Mouse (Mus musculus): ENCODE data around the gene March8.

March8 gene

DNA sequence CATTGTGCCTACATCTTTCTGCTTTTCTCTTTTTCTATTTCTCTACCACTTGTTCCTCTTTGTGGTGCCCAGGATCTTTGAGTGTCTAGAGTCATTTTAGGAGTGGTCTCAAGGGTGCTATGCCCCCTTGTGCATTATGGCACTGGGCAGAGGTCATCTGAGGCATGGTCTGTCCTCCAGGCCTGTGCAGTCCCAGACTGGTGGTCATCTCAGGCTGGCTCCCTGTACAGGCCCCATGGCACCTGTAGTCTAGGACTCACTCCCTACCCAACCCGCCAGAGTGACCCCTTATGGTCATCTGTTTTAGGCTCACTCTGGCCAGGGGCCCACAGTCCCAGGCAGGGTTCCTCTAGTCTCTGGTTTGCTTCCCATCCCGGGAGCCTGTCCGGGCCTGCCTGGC is 33.7 kb downstream of the March8 start:
- no peak for DNase-seq (ENCODE audit: low read depth, low spot score)

GRCm38 (mm10) chr6:116374136-116374535 is 36.3 kb downstream of the March8 start:
- DNase-seq (ENCODE audit: low read depth, low spot score): no peak

DNA sequence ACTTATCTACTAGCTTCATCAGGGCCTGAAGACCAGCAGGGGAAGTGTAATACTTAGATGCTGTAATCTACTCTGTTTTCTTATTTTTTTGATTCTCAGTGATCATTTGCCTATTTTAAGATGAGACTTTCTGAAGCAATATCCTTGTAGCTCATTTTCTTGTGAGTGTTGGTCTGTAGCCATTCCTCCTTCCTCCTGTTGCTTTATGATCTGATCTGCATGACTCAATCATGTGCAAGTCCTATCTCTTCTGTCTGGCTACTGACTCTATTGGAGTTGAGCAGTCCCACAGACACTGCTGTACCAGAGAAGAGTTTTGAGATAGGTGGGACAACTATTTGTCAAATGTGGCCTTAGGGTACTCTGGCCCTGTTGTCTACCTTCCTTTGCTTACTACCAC is 36.8 kb downstream of the March8 start:
- DNase-seq (ENCODE audit: low read depth, low spot score): no peak

- no peak for DNase-seq (ENCODE audit: low read depth, low spot score)
These were observed 41.1 kb downstream of the March8 start for GRCm38 (mm10) chr6:116378892-116379291.

DNA sequence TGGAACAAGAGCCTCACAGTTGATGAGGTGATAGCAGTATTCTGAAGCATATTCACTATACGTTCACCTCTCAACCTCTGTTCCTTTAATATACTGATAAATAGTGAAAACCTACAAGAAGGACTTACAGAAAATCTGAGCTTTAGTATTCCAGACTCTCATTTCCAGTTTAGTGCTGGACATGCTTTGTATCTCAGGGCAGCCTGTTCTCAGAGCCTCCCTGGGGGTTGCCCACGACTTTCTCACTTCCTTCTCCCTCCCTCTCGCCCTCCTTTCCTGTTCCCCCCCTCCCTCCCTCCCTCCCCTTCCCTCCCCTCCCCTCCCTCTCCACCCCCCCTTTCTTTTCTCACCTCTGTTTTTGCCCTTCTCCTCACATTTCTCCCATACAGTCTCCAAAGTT is 42.3 kb downstream of the March8 start:
- no peak for DNase-seq (ENCODE audit: low read depth, low spot score)

DNA sequence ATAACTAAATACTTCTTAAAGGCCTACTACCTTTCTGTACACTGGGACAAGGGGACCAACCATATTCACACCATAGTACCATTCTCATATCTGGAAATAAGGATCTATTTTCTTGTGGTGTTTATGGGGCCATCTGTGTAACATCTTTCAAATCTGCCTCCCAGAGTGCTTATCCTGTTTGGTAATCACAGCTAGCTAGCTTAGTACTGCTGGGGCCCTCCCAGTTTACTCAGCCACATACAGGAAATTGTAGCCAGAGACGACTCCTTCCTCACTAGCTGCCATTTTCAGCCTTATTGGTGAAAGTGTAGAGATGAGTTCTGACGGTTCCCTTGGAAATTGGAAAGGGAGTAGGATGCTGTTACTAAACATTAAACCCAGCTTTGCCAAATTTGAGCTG is 43.8 kb downstream of the March8 start:
- DNase-seq (ENCODE audit: low read depth, low spot score): no peak

DNA sequence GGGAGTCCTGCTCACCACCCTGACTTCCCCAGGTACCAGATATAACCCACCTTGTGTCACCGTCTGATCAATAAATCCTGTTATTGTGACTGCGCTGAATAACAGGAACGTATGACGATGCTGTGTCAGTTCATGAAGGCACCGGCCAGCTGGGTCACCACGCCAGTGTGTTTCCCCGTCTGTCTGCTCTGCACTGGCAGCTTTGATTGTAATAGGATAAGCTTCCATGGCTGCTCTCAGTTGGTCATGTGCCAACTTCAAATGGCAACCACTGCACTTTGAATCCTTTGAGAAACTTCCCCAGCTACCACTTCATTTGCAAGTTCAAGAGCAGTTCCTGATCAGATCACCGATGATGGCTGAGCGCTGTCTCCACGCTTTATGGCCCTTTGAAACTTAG is 45.8 kb downstream of the March8 start:
- DNase-seq (ENCODE audit: low read depth, low spot score): no peak

DNA sequence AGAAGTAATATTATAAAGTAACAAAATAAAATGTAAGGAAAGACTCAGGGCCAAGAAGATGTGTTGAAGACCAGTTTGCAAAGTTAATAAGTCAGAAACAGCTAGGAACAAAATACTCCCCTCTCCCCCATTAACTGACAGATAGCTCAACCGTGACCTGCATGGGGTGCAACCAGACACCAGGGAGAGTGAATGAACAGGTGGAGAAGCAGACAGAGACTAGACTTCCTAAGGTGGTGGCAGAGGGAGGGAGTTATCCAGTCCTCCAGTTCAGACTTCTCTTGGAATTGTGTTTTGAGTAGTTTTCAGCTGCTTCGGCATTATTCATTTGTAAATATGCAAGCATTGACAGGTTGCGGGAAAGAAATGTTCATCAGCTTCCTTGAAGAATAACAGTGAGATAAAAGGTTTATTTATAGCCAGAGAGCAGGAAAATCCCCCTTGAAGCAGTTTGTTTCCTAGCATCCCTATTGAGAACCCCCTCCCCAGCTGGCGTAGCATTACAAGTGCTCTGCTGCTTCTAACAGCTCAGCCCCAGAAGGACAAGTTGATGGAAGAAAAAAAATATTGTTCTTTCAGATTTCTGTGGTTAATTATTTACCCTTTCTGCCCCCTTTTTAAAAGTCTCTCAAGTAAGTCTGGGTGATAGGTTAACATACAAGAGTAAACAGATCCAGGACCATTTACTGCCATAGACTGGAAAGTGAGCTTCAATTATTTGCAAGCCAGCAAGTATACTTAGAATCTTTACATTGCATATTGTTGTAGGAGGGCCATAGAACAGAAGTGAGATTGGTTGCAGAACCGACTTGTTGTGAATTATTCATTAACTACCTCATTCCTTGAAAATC is 47.6 kb downstream of the March8 start:
- DNase-seq (ENCODE audit: low read depth, low spot score): peak; percentile 37

DNA sequence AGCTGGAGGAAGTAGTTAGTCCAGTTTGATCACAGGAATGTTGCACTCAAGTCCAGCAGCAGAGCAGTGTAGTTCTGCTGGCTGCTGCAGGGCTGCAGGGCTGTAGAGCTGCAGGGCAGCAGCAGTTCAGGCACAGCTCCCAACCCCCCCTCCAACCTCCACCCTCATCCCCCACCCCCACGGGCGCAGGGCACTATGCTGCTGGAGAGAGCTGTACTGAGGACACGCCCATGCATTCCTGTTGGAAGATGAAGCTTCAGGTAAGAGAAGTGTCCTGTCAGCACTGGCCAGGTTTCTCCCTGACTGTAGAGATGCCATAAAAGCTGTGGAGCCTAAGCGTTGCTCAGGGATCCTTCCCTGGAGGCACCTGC is 48.2 kb downstream of the March8 start:
- DNase-seq (ENCODE audit: low read depth, low spot score): peak; percentile 27

GRCm38 (mm10) chr6:116386506-116386905 is 48.7 kb downstream of the March8 start:
- no peak for DNase-seq (ENCODE audit: low read depth, low spot score)

- DNase-seq (ENCODE audit: low read depth, low spot score): no peak
These were observed 50.2 kb downstream of the March8 start for GRCm38 (mm10) chr6:116388068-116388467.

DNA sequence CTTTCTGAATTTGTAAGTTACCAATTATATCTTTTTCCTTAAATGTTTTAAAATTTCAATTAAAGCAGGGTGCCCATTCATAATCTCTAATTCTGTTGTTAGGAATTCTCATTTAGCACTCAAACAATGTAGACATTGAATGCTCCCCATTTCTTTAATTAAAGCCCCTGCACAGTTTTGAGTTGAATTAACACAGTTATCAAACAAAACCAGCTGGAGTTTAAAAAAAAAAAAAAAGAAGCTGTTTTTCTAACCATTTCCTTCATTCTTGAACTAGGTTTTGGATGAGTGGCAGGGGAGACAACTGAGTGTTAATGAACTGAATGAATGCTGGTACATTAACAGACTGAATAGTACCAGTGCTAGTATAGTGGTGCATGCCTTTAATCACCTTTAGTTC is 51.7 kb downstream of the March8 start:
- no peak for DNase-seq (ENCODE audit: low read depth, low spot score)

DNA sequence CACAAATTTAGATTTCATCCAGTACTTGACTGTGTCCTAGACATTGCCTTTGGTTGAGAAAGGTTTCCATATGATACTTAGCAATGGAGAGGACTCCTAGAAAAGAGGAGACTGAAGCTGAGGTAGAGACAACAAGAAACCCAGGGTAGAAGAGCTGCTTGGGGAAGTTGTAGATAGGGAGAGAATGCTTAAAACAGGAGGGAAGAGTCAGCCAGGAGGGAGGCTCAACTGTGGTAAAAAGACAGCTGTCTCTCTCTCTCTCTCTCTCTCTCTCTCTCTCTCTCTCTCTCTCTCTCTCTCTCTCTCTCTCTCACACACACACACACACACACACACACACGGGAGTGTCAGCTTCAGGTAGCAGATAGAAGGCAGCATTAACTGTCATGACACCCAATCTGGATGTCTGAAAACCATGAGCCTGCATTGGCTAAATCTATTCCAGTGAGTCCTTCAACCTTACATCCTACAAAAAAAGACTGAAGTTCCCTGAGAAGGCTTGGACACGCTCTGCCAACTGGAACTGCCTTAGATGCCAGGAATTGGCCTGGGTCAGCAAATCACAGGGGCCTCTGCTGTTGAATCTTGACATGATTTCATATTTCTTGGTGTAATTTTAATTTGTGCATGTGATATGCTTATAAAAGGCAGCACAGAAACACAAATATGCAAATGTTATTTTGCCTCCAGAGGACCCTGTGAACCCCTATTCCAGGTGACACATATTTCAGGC is 57.3 kb downstream of the March8 start:
- no peak for DNase-seq (ENCODE audit: low read depth, low spot score)

- DNase-seq (ENCODE audit: low read depth, low spot score): peak; percentile 68
These were observed 59.8 kb downstream of the March8 start for GRCm38 (mm10) chr6:116397621-116398020.

DNA sequence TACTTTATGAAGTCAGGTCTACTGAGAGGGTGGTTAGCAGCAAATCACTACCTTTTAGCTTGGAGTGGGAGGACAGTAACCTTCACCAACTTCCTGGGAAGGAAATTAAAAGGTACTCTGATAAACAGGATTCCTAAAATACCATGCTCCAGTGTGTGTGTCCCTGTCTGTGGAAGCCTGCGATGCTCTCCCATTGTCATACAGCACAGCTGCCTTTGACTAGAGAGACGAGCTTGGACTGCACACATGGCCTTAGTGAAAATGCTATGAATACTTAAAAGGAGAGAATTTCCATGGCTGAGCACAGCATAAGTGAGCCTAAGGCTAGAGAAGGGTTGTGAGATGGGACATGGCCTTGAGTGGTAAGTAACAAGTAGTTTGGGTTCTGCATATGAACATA is 60.3 kb downstream of the March8 start:
- peak; percentile 19 for DNase-seq (ENCODE audit: low read depth, low spot score)

- no peak for DNase-seq (ENCODE audit: low read depth, low spot score)
These were observed 64.1 kb downstream of the March8 start for GRCm38 (mm10) chr6:116401746-116402423.

DNA sequence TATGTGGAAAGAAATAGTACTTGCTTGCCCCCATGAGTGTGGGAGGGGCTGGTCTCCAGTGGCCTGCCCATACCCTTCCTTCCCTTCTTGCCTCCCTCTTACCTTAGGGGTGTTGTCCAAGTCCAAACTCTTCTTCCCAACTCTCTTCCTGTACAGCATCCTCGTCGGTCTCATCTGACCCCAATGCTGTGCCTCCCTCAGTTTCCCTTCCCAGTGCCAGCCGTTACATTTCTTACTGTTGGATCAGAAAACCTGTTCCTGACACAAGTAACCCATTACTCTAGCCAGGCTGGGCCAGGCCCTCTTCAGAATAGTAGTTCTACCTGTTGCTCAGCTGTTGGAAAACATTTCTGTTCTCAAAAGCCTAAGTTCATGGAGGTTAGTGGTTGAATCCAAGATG is 64.6 kb downstream of the March8 start:
- no peak for DNase-seq (ENCODE audit: low read depth, low spot score)

GRCm38 (mm10) chr6:116405243-116405642 is 67.4 kb downstream of the March8 start:
- DNase-seq (ENCODE audit: low read depth, low spot score): peak; percentile 19

DNA sequence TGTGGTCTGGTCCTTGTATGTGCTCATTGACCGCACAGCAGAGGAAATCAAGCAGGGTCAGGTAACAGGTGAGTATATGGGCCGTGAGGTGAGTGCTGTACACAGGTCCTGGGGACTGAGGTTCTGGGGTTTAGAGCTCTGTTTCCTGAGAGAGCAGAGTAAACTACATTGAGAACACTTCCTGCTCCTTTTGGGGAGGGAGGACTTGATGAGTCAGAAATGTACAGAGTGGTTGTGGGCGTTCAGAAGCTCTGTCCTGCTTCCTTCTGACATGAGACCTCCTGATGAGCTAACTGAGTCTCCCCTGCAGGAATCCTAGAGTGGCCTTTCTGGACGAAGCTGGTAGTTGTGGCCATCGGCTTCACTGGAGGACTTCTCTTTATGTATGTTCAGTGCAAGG is 67.9 kb downstream of the March8 start:
- no peak for DNase-seq (ENCODE audit: low read depth, low spot score)

- no peak for DNase-seq (ENCODE audit: low read depth, low spot score)
These were observed 68.3 kb downstream of the March8 start for GRCm38 (mm10) chr6:116406152-116406551.

GRCm38 (mm10) chr6:116406680-116407079 is 68.9 kb downstream of the March8 start:
- DNase-seq (ENCODE audit: low read depth, low spot score): no peak

DNA sequence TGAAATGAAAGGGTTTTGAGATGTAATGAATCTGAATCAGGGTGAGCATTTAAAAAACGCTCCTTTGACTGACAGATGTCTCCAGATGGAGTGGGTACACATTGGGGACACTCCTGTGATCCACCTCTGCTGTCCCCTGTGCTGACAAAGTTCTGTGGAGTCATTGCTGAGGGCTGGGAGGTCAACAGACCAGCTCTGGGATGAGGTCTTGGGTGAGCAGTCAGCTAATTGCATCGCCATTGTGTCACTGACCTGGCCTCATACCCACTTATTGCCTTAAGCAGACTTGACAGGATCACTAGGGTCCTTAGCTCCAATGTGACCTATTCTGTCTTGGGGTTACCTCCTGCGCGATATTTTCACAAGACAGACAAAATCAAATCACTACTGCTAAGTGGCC is 69.4 kb downstream of the March8 start:
- DNase-seq (ENCODE audit: low read depth, low spot score): no peak
